Mouse (Mus musculus): ENCODE data around the gene Ezh1. TPM values are rescaled to one million over a fixed set of nuclear protein-coding genes. Genes with fewer than 3 reads are reported as not detected.

Gene Ezh1
- polyA plus RNA-seq, 1 experiment = 4.5 TPM

DNA sequence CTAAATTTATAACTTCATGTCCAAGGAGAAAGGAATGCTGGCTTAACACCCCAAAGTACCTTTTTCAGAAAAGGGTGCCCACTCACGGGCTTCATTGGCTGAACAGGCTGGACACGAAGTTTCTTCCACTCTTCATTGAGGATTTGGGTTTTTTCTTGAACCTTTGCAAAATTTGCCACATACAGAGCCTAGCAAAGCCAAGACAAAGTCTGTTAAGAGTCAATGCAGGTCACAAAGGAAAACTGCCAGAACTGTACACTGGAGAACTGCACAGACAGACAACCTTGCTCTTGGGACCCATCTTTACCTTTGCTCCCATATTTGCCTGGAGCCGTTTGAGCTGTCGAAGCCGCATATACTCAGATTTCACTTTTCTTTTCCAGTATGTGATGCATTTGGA, 9.3 kb downstream of the Ezh1 start:
- Histone ChIP-seq H3K27me3 (ENCODE audit: control insufficient read depth, insufficient read depth, insufficient read length) (no peaks in the 10 kb centered on the region), H3ac (ENCODE audit: control insufficient read depth, insufficient read length, low read depth) (no peak overlapping the region), H3K79me2 (ENCODE audit: control insufficient read depth, insufficient read depth) (no peaks in the 10 kb centered on the region), H3K79me3 (ENCODE audit: low read depth) (no peaks in the 10 kb centered on the region), H3K36me3 (ENCODE audit: control insufficient read depth, insufficient read depth) (peaks cover 20% of the 10 kb centered on the region), H3K4me3 (ENCODE audit: insufficient read depth, poor library complexity, severe bottlenecking) (no peak overlapping the region)
- TF ChIP-seq MAX (IDR thresholded peaks at IDR 0.05) (no peak), FOSL1 (IDR thresholded peaks at IDR 0.05; ENCODE audit: insufficient read depth, low read length, poor library complexity, severe bottlenecking) (no peak)

- Histone ChIP-seq H3K27me3 (ENCODE audit: control insufficient read depth, insufficient read depth, insufficient read length) (no peaks in the 10 kb centered on the region), H3ac (ENCODE audit: control insufficient read depth, insufficient read length, low read depth) (no peak overlapping the region), H3K79me3 (ENCODE audit: low read depth) (no peaks in the 10 kb centered on the region), H3K79me2 (ENCODE audit: control insufficient read depth, insufficient read depth) (no peaks in the 10 kb centered on the region), H3K4me3 (ENCODE audit: insufficient read depth, poor library complexity, severe bottlenecking) (no peak overlapping the region), H3K36me3 (ENCODE audit: control insufficient read depth, insufficient read depth) (peaks cover 31% of the 10 kb centered on the region)
- TF ChIP-seq MYOD1 (IDR thresholded peaks at IDR 0.05; ENCODE audit: control insufficient read depth, insufficient read length, low read depth) = no peak
- no peak for TF ChIP-seq MYOG (IDR thresholded peaks at IDR 0.05; ENCODE audit: control insufficient read depth, extremely low read depth, insufficient read length)
- TF ChIP-seq USF1 (IDR thresholded peaks at IDR 0.05; ENCODE audit: low read depth) = no peak
- no peak for TF ChIP-seq CTCF (IDR thresholded peaks at IDR 0.05; ENCODE audit: control insufficient read depth, insufficient read depth, insufficient read length)
- TF ChIP-seq CEBPB (IDR thresholded peaks at IDR 0.05; ENCODE audit: low read depth) = no peak
- TF ChIP-seq MAX (IDR thresholded peaks at IDR 0.05) = no peak
- TF ChIP-seq FOSL1 (IDR thresholded peaks at IDR 0.05; ENCODE audit: insufficient read depth, low read length, poor library complexity, severe bottlenecking) = no peak
Observed at GRCm38 (mm10) chr11:101211970-101212369, 14.3 kb downstream of the Ezh1 start.

DNA sequence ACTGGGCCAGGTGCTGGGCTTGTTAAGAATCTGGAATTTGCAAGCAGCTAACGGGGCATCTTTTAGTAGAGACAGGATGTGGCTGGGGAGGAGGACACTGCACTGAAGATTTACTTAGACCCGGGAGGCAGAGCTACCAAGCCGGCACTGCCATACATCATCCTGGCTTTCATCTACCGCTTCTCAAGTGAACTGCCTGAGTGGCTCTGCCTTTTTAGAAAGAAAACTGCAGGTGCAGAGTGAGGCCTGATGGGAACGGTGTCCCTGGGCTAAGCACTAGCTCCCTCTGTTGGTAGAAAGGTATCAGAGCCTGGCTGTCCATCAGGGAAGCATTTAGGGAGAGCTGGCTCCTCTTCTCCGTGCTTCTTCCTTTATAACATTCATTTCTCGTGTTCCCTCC, 25.3 kb downstream of the Ezh1 start:
- H3ac ChIP-seq (ENCODE audit: control insufficient read depth, insufficient read length, low read depth) = no peak overlapping the region
- no peaks in the 10 kb centered on the region for H3K79me2 ChIP-seq (ENCODE audit: control insufficient read depth, insufficient read depth)
- H3K79me3 ChIP-seq (ENCODE audit: low read depth) = no peaks in the 10 kb centered on the region
- H3K36me3 ChIP-seq (ENCODE audit: control insufficient read depth, insufficient read depth) = peaks cover 10% of the 10 kb centered on the region
- H3K4me3 ChIP-seq (ENCODE audit: insufficient read depth, poor library complexity, severe bottlenecking) = no peak overlapping the region
- TF ChIP-seq CTCF (IDR thresholded peaks at IDR 0.05; ENCODE audit: control insufficient read depth, insufficient read depth, insufficient read length) (peak; percentile 45), CEBPB (IDR thresholded peaks at IDR 0.05; ENCODE audit: low read depth) (no peak)
- H3K27me3 ChIP-seq (ENCODE audit: control insufficient read depth, insufficient read depth, insufficient read length) = no peaks in the 10 kb centered on the region

DNA sequence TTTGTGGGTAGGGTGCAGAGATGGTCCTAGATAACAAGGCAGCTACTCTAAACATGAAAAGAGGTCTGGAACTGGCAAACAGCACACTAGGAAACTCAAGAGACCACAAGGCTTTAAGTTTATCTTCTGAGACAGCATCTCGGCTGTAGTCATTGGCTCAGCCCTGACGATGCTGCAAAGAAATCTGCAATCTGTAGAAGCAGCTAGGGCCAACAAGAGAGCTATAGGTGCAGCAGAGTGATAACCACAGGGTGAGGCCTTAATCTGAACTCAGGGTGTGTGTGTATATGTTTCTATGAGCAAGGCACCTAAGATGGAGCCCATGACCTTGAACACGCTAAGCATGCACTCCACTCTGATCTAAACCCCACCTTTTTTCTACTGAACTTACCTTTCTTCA, 26.7 kb downstream of the Ezh1 start:
- H3K36me3 ChIP-seq (ENCODE audit: control insufficient read depth, insufficient read depth) = peaks cover 4% of the 10 kb centered on the region

GRCm38 (mm10) chr11:101196175-101196574, 30.1 kb downstream of the Ezh1 start:
- H3K36me3 ChIP-seq (ENCODE audit: control insufficient read depth, insufficient read depth) = peaks cover 4% of the 10 kb centered on the region
- no peaks in the 10 kb centered on the region for H3K79me2 ChIP-seq (ENCODE audit: control insufficient read depth, insufficient read depth)
- H3K27me3 ChIP-seq (ENCODE audit: control insufficient read depth, insufficient read depth, insufficient read length) = no peaks in the 10 kb centered on the region
- no peak for TF ChIP-seq USF1 (IDR thresholded peaks at IDR 0.05; ENCODE audit: low read depth)
- TF ChIP-seq CEBPB (IDR thresholded peaks at IDR 0.05; ENCODE audit: low read depth) = no peak
- no peak for TF ChIP-seq FOSL1 (IDR thresholded peaks at IDR 0.05; ENCODE audit: insufficient read depth, low read length, poor library complexity, severe bottlenecking)
- no peak for TF ChIP-seq CTCF (IDR thresholded peaks at IDR 0.05; ENCODE audit: control insufficient read depth, insufficient read depth, insufficient read length)
- no peak for TF ChIP-seq MYOD1 (IDR thresholded peaks at IDR 0.05; ENCODE audit: control insufficient read depth, insufficient read length, low read depth)
- no peak for TF ChIP-seq MYOG (IDR thresholded peaks at IDR 0.05; ENCODE audit: control insufficient read depth, extremely low read depth, insufficient read length)
- TF ChIP-seq MAX (IDR thresholded peaks at IDR 0.05) = no peak
- no peak overlapping the region for H3ac ChIP-seq (ENCODE audit: control insufficient read depth, insufficient read length, low read depth)
- no peaks in the 10 kb centered on the region for H3K79me3 ChIP-seq (ENCODE audit: low read depth)
- H3K4me3 ChIP-seq (ENCODE audit: insufficient read depth, poor library complexity, severe bottlenecking) = no peak overlapping the region

More for the DNA sequence above, 26.7 kb downstream of the Ezh1 start:
- Histone ChIP-seq H3K4me3 (ENCODE audit: insufficient read depth, poor library complexity, severe bottlenecking) (no peak overlapping the region), H3K79me3 (ENCODE audit: low read depth) (no peaks in the 10 kb centered on the region), H3K27me3 (ENCODE audit: control insufficient read depth, insufficient read depth, insufficient read length) (no peaks in the 10 kb centered on the region), H3K79me2 (ENCODE audit: control insufficient read depth, insufficient read depth) (no peaks in the 10 kb centered on the region), H3ac (ENCODE audit: control insufficient read depth, insufficient read length, low read depth) (no peak overlapping the region)
- TF ChIP-seq CTCF (IDR thresholded peaks at IDR 0.05; ENCODE audit: control insufficient read depth, insufficient read depth, insufficient read length) (no peak), USF1 (IDR thresholded peaks at IDR 0.05; ENCODE audit: low read depth) (no peak), MYOG (IDR thresholded peaks at IDR 0.05; ENCODE audit: control insufficient read depth, extremely low read depth, insufficient read length) (no peak), MYOD1 (IDR thresholded peaks at IDR 0.05; ENCODE audit: control insufficient read depth, insufficient read length, low read depth) (no peak), MAX (IDR thresholded peaks at IDR 0.05) (no peak), FOSL1 (IDR thresholded peaks at IDR 0.05; ENCODE audit: insufficient read depth, low read length, poor library complexity, severe bottlenecking) (no peak), CEBPB (IDR thresholded peaks at IDR 0.05; ENCODE audit: low read depth) (no peak)

DNA sequence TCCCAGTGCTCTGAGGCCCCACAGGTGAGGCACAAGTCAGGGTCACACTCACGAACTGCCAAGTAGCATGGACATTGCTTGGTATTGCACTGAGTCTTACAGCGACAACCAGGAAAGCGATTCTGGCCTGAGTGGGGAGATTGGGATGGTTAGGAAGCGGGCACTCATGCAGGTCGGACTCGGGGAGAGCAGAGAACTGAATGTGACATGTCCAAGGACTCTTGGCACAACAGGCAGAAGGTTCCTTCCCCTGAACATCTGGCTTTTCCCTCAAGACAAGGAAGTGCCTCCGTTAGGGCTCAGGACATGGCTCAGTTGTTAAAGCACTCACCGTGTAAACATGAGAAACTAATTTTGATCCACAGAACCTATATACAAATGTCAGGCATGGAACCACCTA, 30.7 kb downstream of the Ezh1 start:
- Histone ChIP-seq H3K27me3 (ENCODE audit: control insufficient read depth, insufficient read depth, insufficient read length) (no peaks in the 10 kb centered on the region), H3K79me2 (ENCODE audit: control insufficient read depth, insufficient read depth) (no peaks in the 10 kb centered on the region), H3K4me3 (ENCODE audit: insufficient read depth, poor library complexity, severe bottlenecking) (no peak overlapping the region), H3K79me3 (ENCODE audit: low read depth) (no peaks in the 10 kb centered on the region), H3K36me3 (ENCODE audit: control insufficient read depth, insufficient read depth) (peaks cover 4% of the 10 kb centered on the region), H3ac (ENCODE audit: control insufficient read depth, insufficient read length, low read depth) (no peak overlapping the region)
- TF ChIP-seq USF1 (IDR thresholded peaks at IDR 0.05; ENCODE audit: low read depth) (no peak), MYOD1 (IDR thresholded peaks at IDR 0.05; ENCODE audit: control insufficient read depth, insufficient read length, low read depth) (no peak), MAX (IDR thresholded peaks at IDR 0.05) (no peak), MYOG (IDR thresholded peaks at IDR 0.05; ENCODE audit: control insufficient read depth, extremely low read depth, insufficient read length) (no peak), FOSL1 (IDR thresholded peaks at IDR 0.05; ENCODE audit: insufficient read depth, low read length, poor library complexity, severe bottlenecking) (no peak), CTCF (IDR thresholded peaks at IDR 0.05; ENCODE audit: control insufficient read depth, insufficient read depth, insufficient read length) (no peak), CEBPB (IDR thresholded peaks at IDR 0.05; ENCODE audit: low read depth) (no peak)

Measured in C2C12 (cell line).